Mouse (Mus musculus) mammary gland, adult 2 months (tissue): ENCODE measurements around the gene Zfp260. TPM values are rescaled to one million over a fixed set of nuclear protein-coding genes. Genes with fewer than 3 reads are reported as not detected.

Experiments
- polyA plus RNA-seq: library from polyadenylated mRNA; depleted of rRNA; stranded (reverse); fragments of >200 nt; gene quantifications from 2 replicates; pipeline ENCODE4 v1.2.3, GENCODE M21; 2012; ENCODE audit warnings: low replicate concordance; rRNA removed

Zfp260 gene
- polyA plus RNA-seq, result 12.3 and 36.1 TPM in 2 replicates

DNA sequence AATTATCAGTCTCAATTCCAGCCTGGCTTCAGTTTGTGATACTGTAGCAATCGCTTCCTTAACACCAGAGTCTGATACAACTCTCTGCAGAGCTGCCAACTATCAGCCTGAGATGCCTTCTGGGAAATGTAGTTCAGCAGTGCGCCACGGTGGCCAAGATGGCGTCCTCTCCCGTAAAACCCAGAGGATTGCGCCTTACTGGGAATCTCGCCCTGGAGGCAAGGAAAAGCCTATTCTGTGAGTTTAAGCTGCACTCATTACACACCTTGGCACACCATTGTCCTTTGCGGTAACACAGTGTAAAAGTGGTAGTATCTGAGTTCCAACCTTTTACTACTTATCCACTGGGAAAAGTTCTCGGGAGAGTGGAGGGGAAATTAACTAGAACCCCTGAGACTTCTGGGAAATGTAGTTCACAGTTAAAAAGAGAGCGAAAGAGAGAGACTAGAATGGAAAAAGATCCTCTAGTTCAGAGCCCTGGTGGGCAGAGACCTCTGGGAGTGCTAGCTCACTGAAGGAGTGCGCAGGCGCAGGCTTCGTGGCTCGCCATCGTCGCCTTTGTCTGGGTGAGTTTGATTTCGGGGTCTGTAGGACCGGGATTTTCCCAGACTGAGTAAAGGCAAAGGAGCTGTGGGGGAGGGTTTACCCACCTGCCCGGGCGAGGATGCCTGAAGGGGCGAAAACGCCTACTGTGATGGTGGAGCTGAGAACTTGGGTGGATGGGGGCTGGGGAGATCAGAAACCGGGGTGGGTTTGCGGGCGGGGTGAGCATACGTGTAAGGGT, at the start of gene Zfp260:
Zfp260 (plus strand) TSS at position 132 of the 784 bp plus-strand sequence.

DNA sequence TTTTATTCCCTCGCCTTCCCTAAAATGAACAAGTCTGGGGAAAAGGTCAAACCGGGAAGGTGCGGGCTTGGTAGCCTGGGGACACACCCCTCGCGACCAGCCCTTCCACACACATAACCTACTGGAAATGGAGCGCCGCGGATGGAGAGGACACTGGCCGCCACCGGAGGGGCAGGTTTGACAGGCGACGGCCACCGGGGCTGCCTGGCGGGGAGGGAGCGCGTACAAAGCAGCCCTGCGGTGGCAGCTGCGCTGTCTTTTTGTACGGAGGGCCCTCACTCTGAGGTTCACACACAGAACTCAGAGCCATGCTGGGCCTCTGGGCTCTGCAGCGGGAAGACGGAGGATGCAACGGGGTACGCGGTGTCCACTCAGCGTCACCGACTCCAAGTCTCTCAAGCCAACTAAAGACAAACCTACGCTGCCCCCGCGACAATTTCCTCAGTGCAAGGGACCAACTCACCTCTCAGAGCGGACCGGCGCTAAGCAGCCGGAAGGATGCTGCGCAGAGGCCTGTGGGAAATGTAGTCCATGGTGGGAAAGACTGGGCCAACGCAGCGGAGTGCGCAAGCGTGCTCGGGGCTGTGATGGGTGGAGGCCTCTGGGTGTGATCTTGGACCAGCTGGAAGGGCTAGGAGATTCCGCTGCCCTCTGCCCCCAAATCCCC, 43.6 kb upstream of the Zfp260 start, which contains the start of gene Zfp14:
Zfp14 (minus strand) TSS at position 499 of the 667 bp plus-strand sequence.

DNA sequence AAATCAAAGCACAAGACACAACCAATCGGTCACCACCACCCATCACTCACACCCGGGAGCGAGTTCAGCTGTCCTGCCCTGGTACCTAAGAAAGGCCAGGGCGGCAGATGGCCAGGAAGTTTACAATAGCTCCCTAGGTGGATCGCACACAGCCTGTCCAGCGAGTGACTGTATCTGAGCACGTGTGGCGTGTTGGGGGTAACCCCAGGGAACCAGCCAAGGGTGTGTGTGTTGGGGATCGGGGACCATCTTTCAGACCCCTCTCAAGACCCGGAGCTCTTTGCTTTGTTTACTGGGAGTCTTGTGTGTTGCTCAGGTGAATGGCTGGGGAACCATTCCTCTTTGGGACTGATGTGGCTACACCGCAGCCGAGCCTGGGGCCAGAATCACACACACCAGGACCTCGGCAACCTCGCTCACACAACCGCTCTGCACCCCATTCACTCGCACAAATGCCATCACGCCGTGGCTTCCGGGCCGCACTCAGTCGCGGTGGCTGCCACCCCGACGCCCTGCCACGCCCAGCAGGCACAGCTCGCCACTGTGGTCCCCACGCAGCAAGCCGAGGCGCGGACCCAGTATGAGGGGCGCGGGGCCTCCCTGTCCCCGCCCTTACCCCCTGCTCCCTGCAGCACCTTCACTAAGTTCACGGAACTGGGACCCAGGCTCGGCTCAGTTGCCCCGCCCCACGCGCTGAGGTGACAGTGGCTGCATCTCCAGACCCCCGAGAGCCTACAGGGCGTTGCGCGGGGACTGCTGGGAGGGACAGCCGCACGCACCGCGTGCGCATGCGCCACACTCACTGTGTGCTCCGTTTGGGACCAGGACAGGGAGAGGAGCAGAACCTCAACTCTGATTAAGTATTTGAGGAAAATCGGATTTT, 22.2 kb upstream of the Zfp260 start, which contains the start of gene Zfp82:
Zfp82 (minus strand) TSS at position 755 of the 883 bp plus-strand sequence.

DNA sequence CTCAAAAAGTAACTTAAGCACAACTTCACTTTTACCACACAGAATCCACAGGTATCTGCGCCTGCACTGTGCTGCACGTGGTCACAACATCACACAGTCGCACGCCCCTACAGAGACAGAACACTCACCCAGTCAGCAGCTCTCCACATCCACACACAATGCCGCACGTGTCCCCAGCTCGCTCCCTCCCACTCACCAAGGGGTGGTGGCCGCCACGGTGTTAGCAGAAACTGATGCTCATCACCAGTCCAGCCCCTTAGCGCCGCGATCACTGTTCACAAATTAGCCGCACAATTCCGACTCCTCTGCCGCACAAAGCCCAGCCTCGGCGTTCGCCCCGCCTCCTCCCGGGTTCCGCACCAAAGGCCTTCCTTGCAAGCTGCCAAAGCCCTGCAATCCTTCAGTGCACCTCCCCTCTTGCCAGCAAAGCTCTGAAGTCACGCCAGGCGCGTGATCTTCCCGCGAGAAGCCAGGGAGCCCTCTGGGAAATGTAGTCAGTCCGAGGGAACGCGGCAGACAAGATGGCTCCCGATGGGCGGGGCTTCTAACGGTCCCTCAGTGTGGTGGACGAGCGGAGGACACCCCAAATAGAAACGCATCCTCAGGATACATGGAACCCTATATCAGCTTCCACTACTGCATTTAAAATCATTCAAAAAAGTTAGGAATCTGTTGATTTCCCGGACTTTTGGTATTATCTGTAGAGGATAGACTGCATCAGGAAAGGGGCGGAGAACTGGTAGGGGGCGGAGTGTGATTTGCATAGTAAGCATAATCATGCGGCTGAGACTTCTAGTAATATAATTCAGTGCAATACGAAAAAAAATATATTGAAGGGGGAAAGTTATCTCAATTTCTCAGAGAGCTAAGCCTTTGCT, 4.2 kb upstream of the Zfp260 start, which contains the start of the genes Gm26920 and Zfp566:
Gm26920 (minus strand) TSS at position 319 of the 878 bp plus-strand sequence.
Zfp566 (minus strand) TSS at position 436 of the 878 bp plus-strand sequence.

DNA sequence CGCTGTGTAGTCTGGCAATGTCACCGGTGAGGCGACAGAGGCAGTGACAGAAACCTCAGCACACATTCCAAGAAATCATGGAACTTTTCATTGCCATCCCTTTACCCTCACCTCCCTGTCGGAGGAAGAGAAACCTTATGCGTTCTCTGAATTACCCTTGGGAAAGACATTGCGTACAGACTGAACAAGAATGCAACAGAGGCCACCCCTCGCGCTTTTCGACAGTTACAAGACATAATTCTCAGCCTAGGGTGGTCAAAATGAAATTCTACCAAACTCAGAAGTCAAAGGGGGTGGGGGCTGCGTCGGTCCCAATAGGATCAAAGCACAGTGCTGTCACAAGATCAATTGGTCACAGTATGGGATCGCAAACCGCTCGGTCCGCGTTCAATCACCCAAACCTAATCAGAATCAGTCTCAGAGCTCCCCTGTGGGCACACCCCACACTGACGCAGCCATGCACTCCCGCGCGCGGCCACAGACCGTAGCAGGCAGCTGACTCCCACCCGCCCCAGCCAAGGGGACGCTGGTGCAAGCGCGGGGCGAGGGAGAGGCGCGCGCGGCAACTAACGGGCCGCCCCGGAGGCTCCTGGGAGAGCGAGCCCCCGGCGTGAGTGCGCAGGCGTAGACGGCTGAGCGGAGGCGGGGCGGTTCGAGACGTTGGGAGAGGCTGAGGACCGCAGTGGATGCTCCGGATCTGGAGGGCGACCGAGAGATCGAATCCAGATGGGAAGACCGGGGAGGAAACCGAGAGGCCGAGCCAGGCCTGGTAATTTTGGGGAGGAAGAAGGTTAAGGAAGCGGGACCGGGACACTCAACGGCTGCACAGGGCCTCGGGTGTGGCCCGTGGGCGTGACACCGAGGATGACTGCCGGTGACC, 27.0 kb downstream of the Zfp260 start, which contains the start of gene Zfp382:
Zfp382 (plus strand) TSS at position 635 of the 880 bp plus-strand sequence.

Other genes starting within 250 kb of the Zfp260 start
- gene Zfp940, start 241.1 kb upstream of the Zfp260 start, polyA plus RNA-seq, result 0.26 and 0.37 TPM in 2 replicates
- 1.0 and 1.7 TPM in 2 replicates for gene Zfp420, start 234.8 kb upstream of the Zfp260 start, polyA plus RNA-seq
- 1.6 and 2.8 TPM in 2 replicates for gene Zfp27, start 188.2 kb upstream of the Zfp260 start, polyA plus RNA-seq
- gene Zfp383, start 186.6 kb upstream of the Zfp260 start, polyA plus RNA-seq, result 0.43 and 1.5 TPM in 2 replicates
- gene Zfp74, start 140.7 kb upstream of the Zfp260 start, polyA plus RNA-seq, result 4.8 and 10.8 TPM in 2 replicates
- 2.8 and 4.7 TPM in 2 replicates for gene Zfp568, start 110.8 kb upstream of the Zfp260 start, polyA plus RNA-seq
- gene Zfp14, start 43.4 kb upstream of the Zfp260 start, polyA plus RNA-seq, result 1.4 and 5.3 TPM in 2 replicates
- 0.48 and 0.73 TPM in 2 replicates for gene Zfp82, start 21.9 kb upstream of the Zfp260 start, polyA plus RNA-seq
- gene Gm26920, start 4.4 kb upstream of the Zfp260 start, polyA plus RNA-seq, result 0.10 TPM in 1 of 2 replicates, not detected in the other
- gene Zfp566, start 4.2 kb upstream of the Zfp260 start, polyA plus RNA-seq, result 1.7 and 3.5 TPM in 2 replicates
- 0.66 and 1.5 TPM in 2 replicates for gene Zfp382, start 27.2 kb downstream of the Zfp260 start, polyA plus RNA-seq
- 6.4 and 14.2 TPM in 2 replicates for gene Zfp146, start 75.0 kb downstream of the Zfp260 start, polyA plus RNA-seq
- 13.9 and 170 TPM in 2 replicates for gene Cox7a1, start 89.4 kb downstream of the Zfp260 start, polyA plus RNA-seq
- gene Capns1, start 104.0 kb downstream of the Zfp260 start, polyA plus RNA-seq, result 1,198 and 1,715 TPM in 2 replicates
- gene Polr2i, start 137.2 kb downstream of the Zfp260 start, polyA plus RNA-seq, result 97.3 and 98.9 TPM in 2 replicates
- 33.0 and 33.5 TPM in 2 replicates for gene Tbcb, start 137.5 kb downstream of the Zfp260 start, polyA plus RNA-seq
- not detected in 2 replicates for gene Ovol3, start 140.9 kb downstream of the Zfp260 start, polyA plus RNA-seq
- 0.72 and 1.5 TPM in 2 replicates for gene Thap8, start 185.3 kb downstream of the Zfp260 start, polyA plus RNA-seq
- 34.0 and 37.0 TPM in 2 replicates for gene Wdr62, start 185.6 kb downstream of the Zfp260 start, polyA plus RNA-seq
- 21.3 and 27.3 TPM in 2 replicates for gene Clip3, start 197.0 kb downstream of the Zfp260 start, polyA plus RNA-seq
- 159 and 218 TPM in 2 replicates for gene Alkbh6, start 213.9 kb downstream of the Zfp260 start, polyA plus RNA-seq
- gene Syne4, start 220.0 kb downstream of the Zfp260 start, polyA plus RNA-seq, result 58.8 and 76.8 TPM in 2 replicates
- 0.52 and 2.0 TPM in 2 replicates for gene E130208F15Rik, start 227.0 kb downstream of the Zfp260 start, polyA plus RNA-seq
- 18.7 and 40.8 TPM in 2 replicates for gene Sdhaf1, start 229.1 kb downstream of the Zfp260 start, polyA plus RNA-seq